Mouse (Mus musculus) embryo, embryonic 10 days (tissue): ENCODE data around the gene Cubn.

Experiments used
- DNase-seq: peaks from one replicate; pipeline ENCODE4 v3.0.0-alpha.2; 2015; ENCODE audit warnings: low spot score

The Cubn gene

DNA sequence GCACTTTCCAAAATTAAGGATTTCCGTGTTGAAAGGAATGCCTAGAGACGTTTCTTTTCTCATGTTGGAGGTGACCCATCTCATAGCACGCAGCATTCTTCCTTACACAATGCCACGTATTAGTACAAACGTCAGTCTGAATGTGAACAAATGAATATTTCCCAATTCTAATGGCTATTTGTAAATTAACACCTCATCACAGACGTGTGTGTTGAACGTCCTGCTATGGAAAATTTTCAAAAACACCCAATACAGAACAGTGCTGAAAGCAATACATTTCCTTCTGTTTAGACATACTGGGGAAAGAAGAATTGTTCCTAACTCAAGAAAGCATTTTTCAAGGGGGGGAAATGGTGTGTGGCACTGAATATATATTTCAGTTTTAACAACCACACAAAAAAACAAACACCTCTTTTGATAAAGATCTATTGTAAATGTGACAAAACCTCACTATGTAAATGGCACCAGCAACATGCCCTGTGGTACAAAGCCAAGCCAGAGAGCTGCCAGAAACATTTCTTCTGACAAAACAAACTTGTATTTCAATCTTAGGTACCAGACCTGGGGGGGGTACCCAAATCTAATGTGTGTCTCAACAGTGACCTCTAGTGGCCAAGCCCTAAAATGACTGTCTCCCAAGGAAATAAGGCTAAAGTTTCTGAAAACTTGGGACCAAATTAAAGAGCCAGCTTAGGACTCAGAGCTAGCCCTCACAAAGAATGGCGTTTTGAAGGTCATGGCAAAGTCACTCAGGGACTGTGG, 254.3 kb downstream of the Cubn start:
- peak; percentile 74 for DNase-seq

DNA sequence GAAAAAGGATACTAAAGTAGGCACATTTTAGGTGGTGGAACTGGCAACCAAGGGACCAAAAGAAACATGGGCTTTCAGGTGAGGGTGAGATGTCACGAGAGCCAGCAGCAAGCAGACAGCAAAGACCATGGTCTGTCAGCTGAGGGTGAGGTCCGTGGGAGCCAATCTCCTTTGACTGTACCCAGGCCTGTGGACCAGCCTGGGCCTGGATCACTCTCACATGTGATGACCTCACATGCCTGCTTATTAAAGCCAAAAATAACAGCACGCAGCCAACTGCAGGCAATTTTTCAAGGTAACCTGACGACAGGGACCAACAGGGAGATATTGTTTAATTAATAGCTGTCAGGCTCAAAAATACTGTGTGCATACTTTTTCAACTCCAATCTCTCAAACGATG, 255.9 kb downstream of the Cubn start:
- DNase-seq: no peak

DNA sequence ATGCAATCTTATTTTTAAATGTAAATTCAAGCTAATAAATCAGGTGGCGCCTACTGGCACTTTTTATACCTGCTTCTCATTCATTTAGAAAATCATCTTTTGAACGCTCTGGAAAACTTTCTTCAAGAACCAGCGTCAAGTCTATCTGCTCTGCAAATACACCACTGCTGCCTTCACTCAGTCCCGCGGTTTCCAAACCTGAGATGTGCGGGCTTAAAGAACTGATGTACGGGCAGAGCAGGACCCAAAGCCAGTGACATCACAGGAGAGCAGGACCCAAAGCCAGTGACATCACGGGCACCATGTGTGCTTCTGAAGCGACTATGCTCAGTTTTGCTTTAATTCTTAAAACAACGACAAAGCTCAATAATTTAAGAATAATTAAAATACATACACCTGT, 256.8 kb downstream of the Cubn start:
- peak; percentile 11 for DNase-seq

DNA sequence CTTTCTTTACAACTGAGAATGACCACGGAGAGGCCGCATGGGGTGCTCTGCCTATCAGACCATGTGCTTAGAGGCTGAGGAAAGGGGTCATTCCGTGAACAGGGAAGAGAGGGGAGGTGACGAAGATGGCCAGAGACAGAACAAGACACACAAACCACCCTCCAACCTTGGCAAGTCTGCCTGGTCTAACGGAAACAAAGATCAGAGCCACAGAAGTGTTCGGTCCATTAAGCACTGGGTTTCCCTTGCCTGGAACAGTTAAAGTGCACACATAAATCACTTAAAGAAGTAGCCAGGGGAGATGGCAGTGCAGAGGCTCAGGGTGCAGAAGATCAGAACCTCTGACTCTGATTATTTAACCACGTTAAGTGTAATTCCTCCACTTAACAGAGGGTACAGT, 257.7 kb downstream of the Cubn start:
- DNase-seq: peak; percentile 38

DNA sequence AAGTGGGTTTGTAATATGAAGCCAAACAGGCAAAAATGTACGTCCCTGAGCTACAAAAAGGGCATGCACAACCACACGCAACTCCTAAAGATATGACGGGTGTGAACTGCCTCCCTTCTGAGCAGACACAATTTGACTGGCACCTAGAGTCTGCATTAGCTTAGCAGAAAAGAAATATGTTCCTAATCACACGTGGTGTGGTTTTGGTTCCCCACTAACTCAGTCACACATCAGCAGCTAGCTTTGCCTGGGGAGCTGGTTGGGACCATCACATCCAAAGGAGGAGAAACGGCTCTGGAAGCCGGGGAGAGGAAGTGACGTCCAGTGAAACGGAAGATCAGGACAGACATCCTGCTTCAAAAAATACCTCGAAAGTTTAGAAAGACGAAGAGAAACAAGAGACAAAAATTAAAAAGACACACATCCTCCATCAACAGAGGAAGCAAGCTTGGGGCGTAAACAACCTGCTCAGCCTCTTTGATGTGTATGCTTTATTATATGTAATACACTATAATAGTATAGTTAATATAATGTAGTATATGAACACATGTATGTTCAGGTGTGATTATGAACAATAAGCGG, 258.3 kb downstream of the Cubn start:
- DNase-seq: no peak

DNA sequence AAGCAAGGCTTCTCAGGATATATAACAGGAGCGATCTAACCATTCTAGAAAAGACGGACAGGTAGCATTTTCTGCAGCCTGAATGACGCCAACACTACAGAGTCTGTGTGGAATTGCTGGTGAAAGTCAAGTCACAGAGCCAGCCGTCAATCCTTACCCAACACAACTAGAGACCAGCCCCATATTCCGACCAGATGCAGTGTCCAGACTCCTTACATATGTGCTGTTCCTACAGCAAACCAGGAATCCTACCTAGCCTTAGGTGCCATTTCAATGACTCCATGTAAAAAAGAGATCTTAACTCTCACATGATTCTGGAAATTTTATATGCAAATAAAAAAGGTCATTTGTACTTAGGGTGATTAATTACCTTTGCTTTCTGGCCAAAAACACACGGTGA, 259.3 kb downstream of the Cubn start:
- DNase-seq: no peak

DNA sequence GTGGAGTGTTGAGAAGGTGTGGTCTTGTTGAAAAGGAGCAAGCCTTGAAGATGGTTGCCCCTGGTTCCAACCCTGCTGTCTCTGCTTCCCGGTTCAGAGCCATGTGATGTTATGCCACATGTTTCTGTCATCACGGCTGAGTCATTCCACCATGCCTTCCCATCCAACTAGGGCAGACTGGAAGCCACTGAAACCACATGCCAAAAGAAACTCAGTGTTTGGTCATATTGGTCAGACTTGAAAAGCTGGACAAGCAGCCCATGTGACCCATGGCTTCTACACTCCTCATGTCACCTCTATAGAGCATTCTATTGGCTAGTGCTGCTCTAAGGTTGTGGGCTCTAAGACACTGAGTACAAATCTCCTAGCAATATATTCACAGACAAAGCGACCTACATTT, 261.9 kb downstream of the Cubn start:
- DNase-seq: no peak
